9 mouse cellular contexts compared by ENCODE assay signal in genomic region chr5:127227929-127228595, GRCm38 (mm10). TPM values are rescaled to one million over a fixed set of nuclear protein-coding genes. Genes with fewer than 3 reads are reported as not detected.
DNase-seq lines count a peak whose midpoint lies in the region; ATAC-seq and TF ChIP-seq lines count a peak whose summit lies in the region.
"Had no signal": no experiment of that assay in that cellular context is flagged by ENCODE, and none has a peak within 500 bp of the region (broad histone marks: within the 10 kb centered on the region; RNA-seq: fewer than 3 reads in every experiment).

No protein-coding gene starts in this region.

- no peak overlapping the region for H3K9ac ChIP-seq in lung, embryonic 14.5 days
- H3K9ac ChIP-seq in embryonic facial prominence, embryonic 12.5 days: no peak overlapping the region
- H3K9ac ChIP-seq in hindbrain, embryonic 16.5 days (ENCODE audit: low read depth, low read length): peak overlapping the region; percentile 29; the same call in 1 of the 2 replicates
- H3K9ac ChIP-seq in neural tube, embryonic 14.5 days (replicated peaks; ENCODE audit: low read depth, low read length): no peak overlapping the region

- H3K27me3 ChIP-seq in lung, embryonic 14.5 days (ENCODE audit: insufficient read depth, low read length): no peaks in the 10 kb centered on the region
- H3K27me3 ChIP-seq in embryonic facial prominence, embryonic 12.5 days: 0 out of 2 replicates have a peak, but pooled peaks cover 5% of the 10 kb centered on the region
- no peaks in the 10 kb centered on the region for H3K27me3 ChIP-seq in hindbrain, embryonic 16.5 days (replicated peaks; ENCODE audit: control insufficient read depth, insufficient read depth, low read length)
- no peaks in the 10 kb centered on the region for H3K27me3 ChIP-seq in neural tube, embryonic 14.5 days (ENCODE audit: control insufficient read depth, insufficient read depth, low read length)

- H3K27ac ChIP-seq in lung, embryonic 14.5 days (ENCODE audit: low read depth): no peak overlapping the region
- H3K27ac ChIP-seq in embryonic facial prominence, embryonic 12.5 days: no peak overlapping the region
- no peak overlapping the region for H3K27ac ChIP-seq in hindbrain, embryonic 16.5 days (ENCODE audit: low read depth, low read length)
- H3K27ac ChIP-seq in neural tube, embryonic 14.5 days (ENCODE audit: low read depth, low read length): no peak overlapping the region

- DNase-seq in lung, embryonic 14.5 days: peak; percentile 34
- no peak for DNase-seq in lung, postnatal 10 days
- DNase-seq in MN1 (ENCODE audit: low spot score): no peak
- DNase-seq in urinary bladder, postnatal 14 days (ENCODE audit: low spot score): no peak
- no peak for DNase-seq in urinary bladder, postnatal 25 days (ENCODE audit: low spot score)
- DNase-seq: lung, postnatal 14 days had no signal

- peak; percentile 53 for ATAC-seq in lung, embryonic 14.5 days (ENCODE audit: insufficient read depth)
- ATAC-seq in embryonic facial prominence, embryonic 12.5 days (ENCODE audit: insufficient number of reproducible peaks, insufficient read depth, low FRiP score, low TSS enrichment): no peak
- peak; percentile 40 for ATAC-seq in hindbrain, embryonic 16.5 days
- ATAC-seq in neural tube, embryonic 14.5 days (ENCODE audit: low read depth): peak; percentile 44; the same call in 1 of the 2 replicates

- H3K9me3 ChIP-seq in lung, embryonic 14.5 days (ENCODE audit: low read depth, low read length): no peaks in the 10 kb centered on the region
- H3K9me3 ChIP-seq in embryonic facial prominence, embryonic 12.5 days: no peaks in the 10 kb centered on the region
- H3K9me3 ChIP-seq in hindbrain, embryonic 16.5 days (ENCODE audit: control insufficient read depth, low read length): no peaks in the 10 kb centered on the region
- no peaks in the 10 kb centered on the region for H3K9me3 ChIP-seq in neural tube, embryonic 14.5 days (ENCODE audit: control insufficient read depth, low read length)

- TF ChIP-seq CTCF in lung, embryonic 14.5 days (IDR thresholded peaks at IDR 0.05; ENCODE audit: low read depth): no peak

- H3K4me3 ChIP-seq in lung, embryonic 14.5 days (ENCODE audit: low read depth, low read length): peak overlapping the region; percentile 16
- no peak overlapping the region for H3K4me3 ChIP-seq in embryonic facial prominence, embryonic 12.5 days
- H3K4me3 ChIP-seq in hindbrain, embryonic 16.5 days (ENCODE audit: low read length): peak overlapping the region; percentile 13; the same call in 1 of the 2 replicates
- 0 out of 2 replicates have a peak overlapping the region, but pooled peaks have one; percentile 4 for H3K4me3 ChIP-seq in neural tube, embryonic 14.5 days (ENCODE audit: low read depth, low read length)

- no peaks in the 10 kb centered on the region for H3K4me1 ChIP-seq in lung, embryonic 14.5 days (ENCODE audit: insufficient read depth)
- peaks cover 9% of the 10 kb centered on the region for H3K4me1 ChIP-seq in embryonic facial prominence, embryonic 12.5 days
- H3K4me1 ChIP-seq in hindbrain, embryonic 16.5 days (ENCODE audit: control insufficient read depth, insufficient read depth, low read depth, low read length): peaks cover 7% of the 10 kb centered on the region
- H3K4me1 ChIP-seq in neural tube, embryonic 14.5 days (ENCODE audit: control insufficient read depth, insufficient read depth, low read length): peaks cover 8% of the 10 kb centered on the region; the same call in 1 of the 2 replicates

- 4% methylated on average over 14 of the region's 14 CpGs for WGBS in lung, embryonic 14.5 days
- WGBS in embryonic facial prominence, embryonic 12.5 days: 2% methylated on average over 14 of the region's 14 CpGs
- 3% methylated on average over 14 of the region's 14 CpGs for WGBS in hindbrain, embryonic 16.5 days
- 5% methylated on average over 14 of the region's 14 CpGs for WGBS in neural tube, embryonic 14.5 days

- H3K36me3 ChIP-seq in lung, embryonic 14.5 days (ENCODE audit: insufficient read depth): no peaks in the 10 kb centered on the region
- no peaks in the 10 kb centered on the region for H3K36me3 ChIP-seq in embryonic facial prominence, embryonic 12.5 days
- no peaks in the 10 kb centered on the region for H3K36me3 ChIP-seq in hindbrain, embryonic 16.5 days (ENCODE audit: control insufficient read depth, insufficient read depth, low read length)
- no peaks in the 10 kb centered on the region for H3K36me3 ChIP-seq in neural tube, embryonic 14.5 days (ENCODE audit: control insufficient read depth, insufficient read depth, low read length)

- H3K4me2 ChIP-seq in lung, embryonic 14.5 days: peak overlapping the region; percentile 56
- H3K4me2 ChIP-seq in embryonic facial prominence, embryonic 12.5 days (replicated peaks): peak overlapping the region; percentile 38
- peak overlapping the region; percentile 43 for H3K4me2 ChIP-seq in hindbrain, embryonic 16.5 days (ENCODE audit: low read length)
- peak overlapping the region; percentile 31 for H3K4me2 ChIP-seq in neural tube, embryonic 14.5 days (ENCODE audit: low read depth, low read length)

RNA-seq across cellular contexts. Expression of gene Tmem132c, which starts 13.5 kb away (rescaled TPM):
- 23.3 and 28.5 TPM in 2 replicates for polyA plus RNA-seq in lung, embryonic 14.5 days (2014; fragmentation: Nextera tagmentation; extraction: Ambion mirVana)
- 40.7 and 51.8 TPM in 2 replicates for polyA plus RNA-seq in embryonic facial prominence, embryonic 12.5 days (2016; fragmentation: Nextera tagmentation; extraction: Ambion mirVana)
- 12.0 and 15.1 TPM in 2 replicates for polyA plus RNA-seq in hindbrain, embryonic 16.5 days (2015; fragmentation: Nextera tagmentation; extraction: Ambion mirVana)
- polyA plus RNA-seq in neural tube, embryonic 14.5 days (2014; fragmentation: Nextera tagmentation; extraction: Ambion mirVana): 9.4 and 16.0 TPM in 2 replicates
